Mouse (Mus musculus) hindbrain, embryonic 11.5 days (tissue): Measurements from ENCODE around the gene Celsr2. TPM values are rescaled to one million over a fixed set of nuclear protein-coding genes. Genes with fewer than 3 reads are reported as not detected.

Experiments
- polyA plus RNA-seq: library from polyadenylated mRNA; unstranded; fragments of >200 nt; fragmentation: Nextera tagmentation; extraction: Ambion mirVana; gene quantifications from 2 replicates; pipeline ENCODE4 v1.2.1, GENCODE M21; 2014

Gene Celsr2
- polyA plus RNA-seq, 1 experiment from 2014 or later, result 101 TPM

Other genes with a start within 250 kb of the Celsr2 start
- gene Amigo1, start 229.2 kb downstream of the Celsr2 start, polyA plus RNA-seq, result 4.2 and 6.0 TPM in 2 replicates
- 2.4 and 2.6 TPM in 2 replicates for gene Cyb561d1, start 214.3 kb downstream of the Celsr2 start, polyA plus RNA-seq
- gene Atxn7l2, start 204.6 kb downstream of the Celsr2 start, polyA plus RNA-seq, result 16.6 and 19.9 TPM in 2 replicates
- gene Sypl2, start 188.9 kb downstream of the Celsr2 start, polyA plus RNA-seq, result 0.47 and 0.59 TPM in 2 replicates
- 275 and 296 TPM in 2 replicates for gene Psma5, start 158.6 kb downstream of the Celsr2 start, polyA plus RNA-seq
- 20.2 and 27.5 TPM in 2 replicates for gene Sort1, start 131.5 kb downstream of the Celsr2 start, polyA plus RNA-seq
- not detected in 2 replicates for gene Mybphl, start 50.6 kb downstream of the Celsr2 start, polyA plus RNA-seq
- gene Psrc1, start 31.7 kb downstream of the Celsr2 start, polyA plus RNA-seq, result 48.7 and 53.5 TPM in 2 replicates
- 181 and 206 TPM in 2 replicates for gene Sars, start 29.7 kb upstream of the Celsr2 start, polyA plus RNA-seq
- 0.68 and 1.6 TPM in 2 replicates for gene 1700013F07Rik, start 118.6 kb upstream of the Celsr2 start, polyA plus RNA-seq
- 3.0 and 3.5 TPM in 2 replicates for gene 5330417C22Rik, start 121.0 kb upstream of the Celsr2 start, polyA plus RNA-seq
- gene Tmem167b, start 146.9 kb upstream of the Celsr2 start, polyA plus RNA-seq, result 54.0 and 57.4 TPM in 2 replicates
- 84.8 and 88.2 TPM in 2 replicates for gene Taf13, start 156.1 kb upstream of the Celsr2 start, polyA plus RNA-seq
- 50.4 and 55.2 TPM in 2 replicates for gene Wdr47, start 175.7 kb upstream of the Celsr2 start, polyA plus RNA-seq
- 64.5 and 66.7 TPM in 2 replicates for gene Clcc1, start 238.4 kb upstream of the Celsr2 start, polyA plus RNA-seq